Mouse (Mus musculus) Patski (cell line): ENCODE data around the gene Irf8. TPM values are rescaled to one million over a fixed set of nuclear protein-coding genes. Genes with fewer than 3 reads are reported as not detected.

ENCODE experiments used
- ATAC-seq: fragments of 100-300 bp; one replicate; pipeline ENCODE4 v1.8.0; 2021
- CTCF ChIA-PET: fragments of 350-600 bp; sonication (Branson Sonifier 250); formaldehyde crosslinking; loops from one replicate; lab custom pipeline; 2022; ENCODE audit warnings: inconsistent platforms; lab: Charles Lee
- POLR2A ChIA-PET: fragments of 350-600 bp; sonication (Branson Sonifier 250); formaldehyde crosslinking; loops from one replicate; lab custom pipeline; 2022; ENCODE audit warnings: antibody characterized with exemption, inconsistent platforms; lab: Charles Lee
- DNase-seq: peaks from one replicate; pipeline ENCODE4 v3.0.0-alpha.2; 2011; ENCODE audit warnings: low read depth, low spot score
- H3K27me3 ChIP-seq: fragments of 371-371 bp; one replicate; pipeline ENCODE4 v1.5.1; 2021
- CTCF ChIP-seq: fragments of 100-300 bp; IDR thresholded peaks from one replicate; pipeline ENCODE4 v1.5.1; 2021
- in situ Hi-C: fragments of 300-500 bp; cut with MboI; formaldehyde crosslinking; loops from 3 replicates; pipeline ENCODE4 v1.11.1; 2018; ENCODE audit warnings: low pct_unique_long_range_greater_than_20kb, mixed read lengths
- polyA plus RNA-seq: library from polyadenylated mRNA; unstranded; gene quantifications from one replicate; pipeline ENCODE4 v1.2.3, GENCODE M21; 2021

The Irf8 gene
- polyA plus RNA-seq, 1 experiment from 2014 or later, result 0.44 TPM

GRCm38 (mm10) chr8:120699079-120699478 lies 37.1 kb upstream of the Irf8 start:
- no peak for ATAC-seq
- in situ Hi-C loops, result loop anchor here (25.0 kb wide), 1 partner anchor 388 kb away; the partner anchor contains the start of gene Foxf1
- TF ChIP-seq CTCF, result no peak
- H3K27me3 ChIP-seq, result peaks cover 26% of the 10 kb centered on the region
- POLR2A ChIA-PET, result interaction anchor here (0.7 kb wide), 1 partner anchor 319 kb away, joined by 6 read pairs; no protein-coding TSS in a partner anchor
- CTCF ChIA-PET, result no interaction called here
- no peak for DNase-seq

- no peak for DNase-seq
- POLR2A ChIA-PET, result interaction anchor here (0.6 to 0.7 kb wide), 2 partner anchors 29 to 319 kb away, joined by 3 to 6 read pairs; no protein-coding TSS in a partner anchor
- CTCF ChIA-PET, result no interaction called here
- H3K27me3 ChIP-seq, result peaks cover 28% of the 10 kb centered on the region
- no peak for TF ChIP-seq CTCF
- ATAC-seq, result no peak
- in situ Hi-C loops, result loop anchor here (25.0 kb wide), 1 partner anchor 388 kb away; the partner anchor contains the start of gene Foxf1
Measured at GRCm38 (mm10) chr8:120699565-120699964, 36.6 kb upstream of the Irf8 start.

DNA sequence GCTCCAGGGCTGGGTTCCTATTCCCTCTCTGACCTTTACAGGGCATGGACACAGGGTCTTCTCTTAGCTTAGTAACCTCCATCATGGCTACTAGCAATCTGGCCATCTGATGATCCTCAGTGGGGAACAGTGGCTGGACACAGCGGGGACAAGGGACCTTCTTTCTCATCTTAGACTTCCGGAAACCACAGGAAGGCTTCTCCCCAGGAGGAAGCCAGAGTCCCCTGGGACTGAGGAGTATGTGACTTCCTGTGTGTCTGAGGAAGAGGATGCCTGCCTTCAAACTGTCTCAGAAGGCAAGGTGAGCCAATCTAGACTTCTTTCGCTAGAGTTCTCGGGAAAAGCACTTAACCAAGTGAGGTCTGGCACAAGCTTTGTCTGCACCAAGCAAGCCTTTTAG lies 36.1 kb upstream of the Irf8 start:
- DNase-seq (no peak), ATAC-seq (no peak)
- in situ Hi-C loops, result no loop called here
- peaks cover 28% of the 10 kb centered on the region for H3K27me3 ChIP-seq
- CTCF ChIA-PET, result no interaction called here
- TF ChIP-seq CTCF, result no peak
- POLR2A ChIA-PET, result interaction anchor here (0.6 to 0.7 kb wide), 2 partner anchors 29 to 320 kb away, joined by 3 to 6 read pairs; no protein-coding TSS in a partner anchor

DNA sequence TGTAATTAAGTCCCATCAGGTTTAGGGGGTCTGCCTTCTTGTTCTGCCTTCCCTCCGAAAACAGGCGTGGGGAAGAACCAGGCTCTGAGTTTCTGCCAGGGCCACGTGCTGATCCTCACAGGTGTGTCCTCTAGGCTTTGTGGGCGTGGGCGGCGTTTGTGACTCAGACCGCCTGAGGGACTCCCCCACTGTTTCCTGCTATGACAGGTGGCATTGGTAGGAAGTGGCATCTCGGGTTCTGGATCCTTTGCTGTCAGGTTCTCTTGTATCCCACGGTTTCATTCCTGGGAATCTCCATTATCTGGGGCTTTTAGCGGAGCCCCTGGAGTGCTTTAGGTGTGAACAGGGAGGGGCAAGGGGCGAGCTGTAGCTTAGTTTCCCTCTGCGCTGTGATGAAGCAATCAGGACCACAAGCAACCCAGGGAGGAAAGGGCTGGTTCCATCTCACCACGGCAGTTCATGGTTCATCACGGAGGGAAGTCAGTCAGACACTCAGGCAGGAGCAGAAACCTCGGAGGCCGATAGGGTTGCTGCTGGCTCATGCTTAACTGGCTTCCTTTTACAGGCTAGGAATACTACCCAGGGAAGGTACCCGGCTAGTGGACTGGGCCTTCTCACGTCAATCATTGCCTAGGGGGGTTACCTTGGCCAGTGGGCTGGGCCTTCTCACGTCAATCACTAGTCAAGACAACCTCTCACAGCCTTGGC lies 34.2 kb upstream of the Irf8 start:
- no peak for ATAC-seq
- POLR2A ChIA-PET, result no interaction called here
- CTCF ChIA-PET, result no interaction called here
- peaks cover 24% of the 10 kb centered on the region for H3K27me3 ChIP-seq
- no peak for TF ChIP-seq CTCF
- no peak for DNase-seq
- in situ Hi-C loops, result no loop called here

GRCm38 (mm10) chr8:120704203-120704602 lies 32.0 kb upstream of the Irf8 start:
- ChIA-PET POLR2A (no interaction called here), CTCF (interaction anchor here (1.1 kb wide), 1 partner anchor 12 kb away, joined by 3 read pairs; no protein-coding TSS in a partner anchor)
- peaks cover 21% of the 10 kb centered on the region for H3K27me3 ChIP-seq
- no peak for ATAC-seq
- in situ Hi-C loops, result no loop called here
- no peak for TF ChIP-seq CTCF
- no peak for DNase-seq

- DNase-seq, result no peak
- ATAC-seq, result no peak
- H3K27me3 ChIP-seq, result peaks cover 15% of the 10 kb centered on the region
- in situ Hi-C loops, result no loop called here
- ChIA-PET CTCF (interaction anchor here (1.1 kb wide), 1 partner anchor 11 kb away, joined by 3 read pairs; no protein-coding TSS in a partner anchor), POLR2A (no interaction called here)
- TF ChIP-seq CTCF, result no peak
Measured at GRCm38 (mm10) chr8:120705163-120705562, 31.0 kb upstream of the Irf8 start.

DNA sequence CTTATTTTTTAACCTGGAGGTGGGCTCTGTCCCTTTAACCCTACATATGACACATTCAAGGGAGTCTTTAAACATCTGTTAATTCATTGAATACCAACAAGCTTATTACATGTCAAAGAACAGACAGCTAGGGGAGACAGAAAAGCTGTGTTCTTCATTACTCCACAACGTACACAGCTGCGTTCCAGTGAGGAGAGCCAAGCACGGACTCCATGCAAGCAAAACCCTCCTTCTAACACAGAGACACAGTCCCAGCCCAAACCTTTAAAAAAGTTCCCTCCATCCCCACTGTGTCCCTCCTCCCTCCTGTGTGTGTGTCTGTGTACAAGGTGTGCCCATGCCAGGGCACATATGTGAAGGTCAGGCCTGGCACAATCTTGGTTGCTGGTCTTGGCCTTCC lies 30.0 kb upstream of the Irf8 start:
- DNase-seq (no peak), ATAC-seq (no peak)
- peaks cover 9% of the 10 kb centered on the region for H3K27me3 ChIP-seq
- POLR2A ChIA-PET, result interaction anchor here (0.7 kb wide), 1 partner anchor 370 kb away, joined by 3 read pairs; no protein-coding TSS in a partner anchor
- in situ Hi-C loops, result no loop called here
- TF ChIP-seq CTCF, result no peak
- CTCF ChIA-PET, result interaction anchor here (1.1 kb wide), 1 partner anchor 13 kb away, joined by 3 read pairs; no protein-coding TSS in a partner anchor

- ATAC-seq, result no peak
- in situ Hi-C loops, result no loop called here
- CTCF ChIA-PET, result no interaction called here
Measured at GRCm38 (mm10) chr8:120709176-120709575, 27.0 kb upstream of the Irf8 start.

DNA sequence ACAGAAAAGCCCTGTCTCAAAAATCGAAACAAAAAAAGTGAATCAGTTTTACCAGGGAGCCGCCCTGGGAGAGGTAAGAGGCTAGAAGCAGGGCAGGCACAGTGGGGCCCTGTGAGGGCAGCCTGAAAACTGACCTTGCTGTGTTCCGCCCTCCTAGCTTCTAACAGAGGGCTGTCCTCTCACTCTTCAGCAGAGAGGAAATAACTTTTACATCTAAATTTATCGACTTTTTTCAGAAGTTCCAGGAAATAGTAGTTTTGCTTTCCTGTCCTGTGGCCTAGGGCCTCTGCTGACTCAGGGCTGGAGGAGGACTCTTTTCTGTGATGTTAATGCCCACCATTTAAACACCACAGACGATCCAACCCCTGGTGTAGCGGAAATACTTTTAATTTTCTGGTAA lies 21.0 kb upstream of the Irf8 start:
- in situ Hi-C loops, result loop anchor here (5.0 kb wide), 1 partner anchor 33 kb away; no protein-coding TSS in a partner anchor
- POLR2A ChIA-PET, result no interaction called here
- no peak for ATAC-seq
- no peaks in the 10 kb centered on the region for H3K27me3 ChIP-seq
- no peak for TF ChIP-seq CTCF
- DNase-seq, result no peak
- CTCF ChIA-PET, result no interaction called here

More at GRCm38 (mm10) chr8:120709176-120709575, 27.0 kb upstream of the Irf8 start:
- DNase-seq, result no peak
- TF ChIP-seq CTCF, result no peak
- POLR2A ChIA-PET, result no interaction called here
- peaks cover 6% of the 10 kb centered on the region for H3K27me3 ChIP-seq

DNA sequence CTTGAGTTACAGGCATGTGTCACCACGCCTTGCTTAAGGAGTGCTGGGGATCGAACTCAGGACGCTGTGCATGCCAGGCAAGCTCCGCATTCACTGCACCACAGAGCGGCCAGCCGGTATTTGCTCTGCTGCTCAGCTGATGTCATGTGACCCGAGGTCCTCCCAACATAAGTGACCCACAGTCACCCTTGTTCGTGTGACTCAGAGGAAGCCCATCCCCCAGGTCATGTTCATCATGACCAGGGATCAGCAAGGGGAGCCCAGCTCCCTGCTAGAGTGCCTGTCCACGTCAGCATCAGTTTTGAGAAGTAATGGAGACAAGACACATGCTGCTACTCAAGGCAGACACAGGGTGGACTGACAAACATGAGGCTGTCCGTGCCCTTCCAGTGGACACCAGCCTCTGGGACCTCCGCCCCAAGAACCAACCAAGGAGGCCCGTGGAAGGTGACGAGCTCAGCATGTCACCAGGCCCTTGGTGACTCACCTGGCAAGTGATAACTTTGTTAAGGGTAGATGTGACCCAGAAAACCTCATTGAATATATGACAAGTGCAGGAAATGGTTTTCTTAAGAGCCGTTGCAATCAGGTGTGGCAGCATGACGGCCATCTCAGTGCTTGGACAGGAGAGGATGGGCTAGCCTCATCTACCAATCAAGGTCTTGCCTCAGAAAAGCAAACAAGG lies 20.0 kb upstream of the Irf8 start:
- ATAC-seq (no peak), DNase-seq (no peak)
- POLR2A ChIA-PET, result no interaction called here
- no peak for TF ChIP-seq CTCF
- in situ Hi-C loops, result loop anchor here (5.0 kb wide), 1 partner anchor 34 kb away; no protein-coding TSS in a partner anchor
- CTCF ChIA-PET, result interaction anchor here (1.1 kb wide), 1 partner anchor 12 kb away, joined by 3 read pairs; no protein-coding TSS in a partner anchor
- H3K27me3 ChIP-seq, result no peaks in the 10 kb centered on the region
